Mouse (Mus musculus): Measurements from ENCODE around the gene Eif4enif1. TPM values are rescaled to one million over a fixed set of nuclear protein-coding genes. Genes with fewer than 3 reads are reported as not detected.
"Not testable (repeated sequence)": the region's sequence is repeated elsewhere in the genome, so short reads cannot be mapped to it uniquely, and the experiment has no call there.

Gene Eif4enif1
- polyA plus RNA-seq (2014; fragmentation: Nextera tagmentation; extraction: Ambion mirVana) = 58.3 and 61.3 TPM in 2 replicates

DNA sequence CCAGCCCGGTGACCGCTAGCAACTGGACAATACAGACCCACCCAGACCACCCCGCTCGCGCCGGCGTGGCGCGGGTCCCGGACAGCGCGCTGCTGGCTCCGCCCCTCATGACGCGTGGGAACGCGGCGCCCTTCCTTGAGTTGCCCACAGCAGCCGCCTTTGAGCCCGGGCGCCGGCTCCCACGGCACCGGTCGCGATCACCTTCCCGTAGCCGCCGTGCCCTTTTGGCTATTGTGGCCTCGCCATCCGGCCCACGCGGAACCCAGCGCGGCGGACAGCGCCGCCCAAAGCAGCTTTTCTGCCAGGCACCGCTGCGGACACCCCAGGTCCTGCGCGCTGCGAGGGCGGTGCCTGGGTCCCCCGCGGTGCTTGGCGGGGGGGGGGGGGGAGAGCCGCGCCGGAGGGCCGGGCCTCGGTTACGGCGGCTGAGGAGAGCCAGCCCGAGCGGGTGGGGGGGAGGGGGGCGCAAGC lies at the start of gene Eif4enif1:
Gene Eif4enif1, plus strand, starts transcription at position 162 of the 471 bp plus-strand sequence.
- no peaks in the 10 kb centered on the region for H3K9me3 ChIP-seq (ENCODE audit: control insufficient read depth, low read length)
- peak within 1 kb of the TSS; percentile 53 for H3K4me3 ChIP-seq (ENCODE audit: low read depth, low read length)
- WGBS = under 1% methylated on average over 45 of the region's 57 CpGs
- peak within 1 kb of the TSS; percentile 3 for H3K27ac ChIP-seq (ENCODE audit: low read depth, low read length)
- H3K36me3 ChIP-seq (ENCODE audit: control insufficient read depth, insufficient read depth, low read length) = peaks cover 23% of the 10 kb centered on the region
- no peaks in the 10 kb centered on the region for H3K27me3 ChIP-seq (replicated peaks; ENCODE audit: control insufficient read depth, insufficient read depth, low read length)
- H3K4me1 ChIP-seq (replicated peaks; ENCODE audit: control insufficient read depth, insufficient read depth, low read length) = peaks cover 5% of the 10 kb centered on the region; the same call in 1 of the 2 replicates
- ATAC-seq (replicated peaks; ENCODE audit: low FRiP score) (peak; percentile 77), DNase-seq (ENCODE audit: low spot score) (peak; percentile 93)
- peak within 1 kb of the TSS; percentile 58 for H3K9ac ChIP-seq (ENCODE audit: low read depth, low read length)
- H3K4me2 ChIP-seq = peak within 1 kb of the TSS; percentile 51

DNA sequence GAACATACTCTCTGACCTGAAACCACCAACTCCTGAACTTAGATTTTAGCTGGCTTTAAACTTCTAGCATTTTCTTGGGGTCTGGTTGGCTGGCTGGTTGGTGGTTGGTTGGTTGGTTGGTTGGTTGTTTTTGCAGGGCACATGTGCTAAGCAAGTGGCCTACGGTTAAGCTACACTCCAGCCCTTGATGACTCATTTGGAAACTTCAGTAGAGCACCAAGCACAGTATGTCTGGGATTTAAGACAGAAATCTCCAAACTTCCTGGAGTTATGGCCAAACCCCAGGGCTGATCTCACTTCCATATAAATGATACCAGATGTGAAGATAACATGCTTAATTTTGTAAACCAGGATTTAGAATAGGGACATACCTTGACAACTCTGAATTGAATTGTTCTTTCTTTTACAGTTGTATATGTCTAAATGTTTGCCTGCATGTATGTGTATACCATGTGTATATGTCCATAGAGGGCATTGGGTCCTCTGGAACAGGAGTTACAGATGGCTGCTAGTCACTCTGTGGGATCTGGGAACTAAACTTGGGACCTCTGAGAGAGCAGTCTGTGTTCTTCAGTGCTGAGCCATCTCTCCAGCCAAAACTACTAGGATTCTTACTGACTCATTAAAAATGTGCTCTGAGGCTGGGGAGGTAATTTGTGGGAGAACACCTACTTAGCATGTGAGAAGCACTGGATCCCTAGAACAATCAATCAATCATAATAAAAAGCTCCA lies 48.4 kb upstream of the Eif4enif1 start:
- H3K4me3 ChIP-seq (ENCODE audit: low read depth, low read length); H3K27me3 ChIP-seq (replicated peaks; ENCODE audit: control insufficient read depth, insufficient read depth, low read length); H3K27ac ChIP-seq (ENCODE audit: low read depth, low read length); H3K9me3 ChIP-seq (ENCODE audit: control insufficient read depth, low read length); H3K4me1 ChIP-seq (replicated peaks; ENCODE audit: control insufficient read depth, insufficient read depth, low read length); H3K4me2 ChIP-seq; H3K9ac ChIP-seq (ENCODE audit: low read depth, low read length); H3K36me3 ChIP-seq (ENCODE audit: control insufficient read depth, insufficient read depth, low read length): not testable (repeated sequence)
- 70% methylated on average over 1 of the region's 1 CpGs for WGBS
- DNase-seq (ENCODE audit: low spot score) = peak; percentile 51
- ATAC-seq (replicated peaks; ENCODE audit: low FRiP score) = peak; percentile 46

DNA sequence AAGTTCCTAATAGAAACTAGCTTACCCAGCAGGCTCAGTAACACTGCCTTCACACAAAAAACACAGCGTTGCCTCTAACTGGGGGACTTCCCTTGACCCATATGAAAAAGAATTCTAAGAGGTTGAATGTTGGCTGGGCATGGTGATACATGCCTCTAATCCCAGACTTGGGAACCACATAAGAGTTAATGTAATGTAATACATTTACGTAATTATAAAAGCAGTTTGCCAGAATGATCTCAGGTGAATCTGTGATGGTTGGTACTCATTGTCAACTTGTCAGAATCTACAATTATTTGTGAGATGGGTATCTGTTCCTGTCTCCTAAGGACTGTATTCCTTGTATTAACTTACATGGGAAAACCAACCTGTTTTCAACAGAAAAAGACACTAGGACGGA lies 45.2 kb upstream of the Eif4enif1 start:
- not testable (repeated sequence) for H3K9ac ChIP-seq (ENCODE audit: low read depth, low read length); ATAC-seq (replicated peaks; ENCODE audit: low FRiP score); H3K4me1 ChIP-seq (replicated peaks; ENCODE audit: control insufficient read depth, insufficient read depth, low read length); DNase-seq (ENCODE audit: low spot score); H3K9me3 ChIP-seq (ENCODE audit: control insufficient read depth, low read length); H3K4me3 ChIP-seq (ENCODE audit: low read depth, low read length); H3K27ac ChIP-seq (ENCODE audit: low read depth, low read length); H3K36me3 ChIP-seq (ENCODE audit: control insufficient read depth, insufficient read depth, low read length); H3K4me2 ChIP-seq; H3K27me3 ChIP-seq (replicated peaks; ENCODE audit: control insufficient read depth, insufficient read depth, low read length)
- 77% methylated on average over 2 of the region's 3 CpGs for WGBS

DNA sequence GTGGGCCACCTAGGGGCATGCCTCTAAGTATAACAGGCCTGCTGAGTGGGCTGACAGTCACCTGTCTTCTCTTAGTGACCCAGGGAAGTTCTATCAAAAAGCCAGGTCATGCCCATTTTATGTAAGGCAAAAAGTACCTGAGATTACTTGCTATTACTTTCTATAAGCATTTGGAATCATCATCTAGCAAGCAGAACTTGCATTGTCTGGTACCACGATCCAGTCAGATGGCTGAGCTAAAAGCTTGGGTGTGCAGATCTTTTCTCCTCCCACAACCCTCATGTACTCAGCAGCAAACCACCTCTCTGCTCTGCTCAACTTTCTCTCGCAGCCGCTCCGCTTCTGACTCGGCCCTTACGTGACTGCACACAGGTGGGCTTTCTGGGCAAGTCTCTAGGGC lies 44.2 kb upstream of the Eif4enif1 start:
- H3K27ac ChIP-seq (ENCODE audit: low read depth, low read length); H3K36me3 ChIP-seq (ENCODE audit: control insufficient read depth, insufficient read depth, low read length); ATAC-seq (replicated peaks; ENCODE audit: low FRiP score); H3K4me2 ChIP-seq; H3K4me1 ChIP-seq (replicated peaks; ENCODE audit: control insufficient read depth, insufficient read depth, low read length); H3K27me3 ChIP-seq (replicated peaks; ENCODE audit: control insufficient read depth, insufficient read depth, low read length); H3K4me3 ChIP-seq (ENCODE audit: low read depth, low read length); H3K9me3 ChIP-seq (ENCODE audit: control insufficient read depth, low read length); H3K9ac ChIP-seq (ENCODE audit: low read depth, low read length); DNase-seq (ENCODE audit: low spot score): not testable (repeated sequence)
- WGBS = 88% methylated on average over 6 of the region's 6 CpGs

DNA sequence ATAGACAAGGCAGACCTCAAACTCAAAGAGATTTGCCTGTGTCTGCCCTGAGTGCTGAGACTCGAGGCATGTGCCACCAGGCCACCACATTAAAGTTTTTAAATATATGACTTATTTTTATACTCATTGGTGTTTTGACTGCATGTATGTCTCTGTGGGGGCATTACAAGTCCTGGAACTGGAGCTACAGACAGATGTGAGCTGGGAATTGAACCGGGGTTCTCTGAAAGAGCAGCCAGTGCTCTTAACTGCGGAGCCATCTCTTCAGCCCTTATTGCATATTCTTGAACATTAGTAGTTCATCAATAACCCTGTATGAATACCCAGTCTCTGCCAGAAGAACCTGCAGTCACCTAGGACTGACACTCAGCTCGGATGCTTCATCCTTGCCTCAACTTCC lies 43.4 kb upstream of the Eif4enif1 start:
- not testable (repeated sequence) for H3K27me3 ChIP-seq (replicated peaks; ENCODE audit: control insufficient read depth, insufficient read depth, low read length); H3K4me1 ChIP-seq (replicated peaks; ENCODE audit: control insufficient read depth, insufficient read depth, low read length); H3K36me3 ChIP-seq (ENCODE audit: control insufficient read depth, insufficient read depth, low read length); H3K9me3 ChIP-seq (ENCODE audit: control insufficient read depth, low read length); ATAC-seq (replicated peaks; ENCODE audit: low FRiP score); H3K27ac ChIP-seq (ENCODE audit: low read depth, low read length); H3K4me2 ChIP-seq; DNase-seq (ENCODE audit: low spot score); H3K4me3 ChIP-seq (ENCODE audit: low read depth, low read length); H3K9ac ChIP-seq (ENCODE audit: low read depth, low read length)
- WGBS = 79% methylated on average over 4 of the region's 4 CpGs

DNA sequence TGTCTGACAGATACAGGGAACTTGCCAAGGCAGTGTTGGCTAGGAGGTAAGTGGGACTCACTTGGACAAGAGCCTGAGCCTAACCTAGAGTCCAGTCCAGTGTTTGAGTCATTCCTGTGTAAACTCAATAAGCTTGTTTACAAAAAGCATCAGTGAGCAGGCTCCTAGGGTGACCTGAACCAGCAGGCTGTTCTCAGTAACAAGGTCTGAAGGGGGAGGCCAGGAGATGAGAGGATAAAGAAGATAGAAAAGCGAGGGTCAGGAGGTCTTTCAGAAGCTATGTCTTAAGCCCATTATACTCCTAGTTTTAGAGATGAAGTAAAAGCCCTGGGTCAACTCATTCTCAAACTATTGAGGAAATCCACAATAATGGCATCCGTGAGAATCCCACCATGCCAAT lies 40.8 kb upstream of the Eif4enif1 start:
- H3K36me3 ChIP-seq (ENCODE audit: control insufficient read depth, insufficient read depth, low read length); H3K4me2 ChIP-seq; H3K27ac ChIP-seq (ENCODE audit: low read depth, low read length); H3K4me1 ChIP-seq (replicated peaks; ENCODE audit: control insufficient read depth, insufficient read depth, low read length); H3K9me3 ChIP-seq (ENCODE audit: control insufficient read depth, low read length); H3K9ac ChIP-seq (ENCODE audit: low read depth, low read length); H3K27me3 ChIP-seq (replicated peaks; ENCODE audit: control insufficient read depth, insufficient read depth, low read length); ATAC-seq (replicated peaks; ENCODE audit: low FRiP score); H3K4me3 ChIP-seq (ENCODE audit: low read depth, low read length): not testable (repeated sequence)
- WGBS = 47% methylated on average over 1 of the region's 2 CpGs
- peak; percentile 37 for DNase-seq (ENCODE audit: low spot score)

DNA sequence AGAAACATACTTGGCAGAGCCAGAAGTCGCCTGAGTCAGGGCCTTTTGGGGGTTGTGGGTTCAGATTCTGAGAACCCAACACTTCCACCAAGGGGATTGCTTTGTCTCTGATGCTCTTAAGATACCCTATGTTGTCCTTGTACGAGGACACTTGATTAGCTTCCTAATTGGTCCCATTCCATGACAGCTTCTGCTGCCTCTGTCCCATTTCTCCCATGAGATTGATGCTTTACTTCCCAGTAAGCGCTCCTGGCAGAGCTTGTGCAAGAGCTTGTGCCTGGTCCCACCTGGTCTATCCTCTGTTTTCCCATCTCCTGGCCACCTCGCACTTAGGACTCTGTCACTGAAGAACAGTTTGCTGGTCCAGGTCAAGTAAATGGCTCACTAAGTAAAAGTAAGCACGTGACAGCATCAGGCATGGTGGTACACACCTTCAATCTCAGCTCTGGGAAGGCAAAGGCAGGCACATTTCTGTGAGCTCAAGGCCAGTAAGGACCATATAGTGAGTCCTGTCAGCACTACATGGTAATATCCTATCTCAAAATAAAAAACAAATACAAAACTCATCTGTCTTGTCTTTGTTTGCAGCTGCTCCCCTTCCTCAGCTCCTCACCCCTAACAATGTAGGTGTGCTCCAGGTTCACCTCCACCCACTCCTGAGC lies 39.8 kb upstream of the Eif4enif1 start:
- H3K4me2 ChIP-seq; H3K27ac ChIP-seq (ENCODE audit: low read depth, low read length); H3K4me3 ChIP-seq (ENCODE audit: low read depth, low read length); H3K27me3 ChIP-seq (replicated peaks; ENCODE audit: control insufficient read depth, insufficient read depth, low read length); H3K9ac ChIP-seq (ENCODE audit: low read depth, low read length); H3K9me3 ChIP-seq (ENCODE audit: control insufficient read depth, low read length); H3K4me1 ChIP-seq (replicated peaks; ENCODE audit: control insufficient read depth, insufficient read depth, low read length); DNase-seq (ENCODE audit: low spot score); H3K36me3 ChIP-seq (ENCODE audit: control insufficient read depth, insufficient read depth, low read length): not testable (repeated sequence)
- WGBS = 61% methylated on average over 5 of the region's 5 CpGs
- ATAC-seq (replicated peaks; ENCODE audit: low FRiP score) = peak; percentile 27

DNA sequence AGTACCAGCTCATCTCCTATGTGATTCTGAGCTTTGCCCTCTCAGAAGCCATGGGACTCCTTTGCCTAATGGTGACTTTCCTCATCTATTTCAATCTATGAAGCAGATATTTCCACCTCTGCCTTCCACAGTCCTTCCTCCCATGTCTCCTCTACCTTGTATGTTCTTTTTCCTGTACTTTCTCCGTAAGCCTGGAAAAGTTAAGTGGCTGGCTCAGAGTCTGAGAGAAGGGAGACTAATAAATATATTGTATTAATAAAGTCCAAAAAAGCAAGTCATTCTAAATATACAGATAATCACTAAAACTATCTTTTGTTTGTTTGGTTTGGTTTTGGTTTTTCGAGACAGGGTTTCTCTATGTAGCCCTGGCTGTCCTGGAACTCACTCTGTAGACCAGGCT lies 39.1 kb upstream of the Eif4enif1 start:
- ATAC-seq (replicated peaks; ENCODE audit: low FRiP score); DNase-seq (ENCODE audit: low spot score); H3K4me1 ChIP-seq (replicated peaks; ENCODE audit: control insufficient read depth, insufficient read depth, low read length); H3K4me2 ChIP-seq; H3K27me3 ChIP-seq (replicated peaks; ENCODE audit: control insufficient read depth, insufficient read depth, low read length); H3K9me3 ChIP-seq (ENCODE audit: control insufficient read depth, low read length); H3K9ac ChIP-seq (ENCODE audit: low read depth, low read length); H3K4me3 ChIP-seq (ENCODE audit: low read depth, low read length); H3K36me3 ChIP-seq (ENCODE audit: control insufficient read depth, insufficient read depth, low read length); H3K27ac ChIP-seq (ENCODE audit: low read depth, low read length): not testable (repeated sequence)
- 81% methylated on average over 2 of the region's 2 CpGs for WGBS

DNA sequence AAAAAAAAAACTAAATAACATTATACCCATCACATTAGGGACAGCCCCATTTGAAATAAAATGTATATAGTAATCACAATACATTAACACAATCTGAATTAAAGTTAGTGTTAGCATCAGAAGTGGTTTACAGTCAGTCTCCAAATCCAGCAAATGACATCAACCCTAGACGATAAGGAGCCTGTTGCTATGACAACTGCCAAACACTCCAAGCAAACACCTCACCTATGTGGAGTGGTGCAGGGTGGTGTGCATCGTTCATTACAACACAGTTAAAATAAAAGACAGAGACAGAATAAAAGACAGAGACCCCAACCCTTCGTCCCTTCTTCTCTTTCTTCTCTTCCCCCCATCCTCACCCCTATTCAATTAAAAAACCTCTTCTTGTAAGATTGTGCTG lies 38.5 kb upstream of the Eif4enif1 start:
- not testable (repeated sequence) for H3K4me1 ChIP-seq (replicated peaks; ENCODE audit: control insufficient read depth, insufficient read depth, low read length); DNase-seq (ENCODE audit: low spot score); ATAC-seq (replicated peaks; ENCODE audit: low FRiP score)

More for the DNA sequence above, 38.5 kb upstream of the Eif4enif1 start:
- H3K4me3 ChIP-seq (ENCODE audit: low read depth, low read length); H3K36me3 ChIP-seq (ENCODE audit: control insufficient read depth, insufficient read depth, low read length); H3K4me2 ChIP-seq; H3K9ac ChIP-seq (ENCODE audit: low read depth, low read length); H3K9me3 ChIP-seq (ENCODE audit: control insufficient read depth, low read length); H3K27ac ChIP-seq (ENCODE audit: low read depth, low read length); H3K27me3 ChIP-seq (replicated peaks; ENCODE audit: control insufficient read depth, insufficient read depth, low read length): not testable (repeated sequence)
- WGBS = 67% methylated on average over 3 of the region's 3 CpGs
